Mouse (Mus musculus) stomach, postnatal 0 days (tissue): ENCODE measurements around the gene Map4k4. TPM values are rescaled to one million over a fixed set of nuclear protein-coding genes. Genes with fewer than 3 reads are reported as not detected.

Source experiments
- ATAC-seq: fragments of 200-750 bp; cut with Nextera tagmentation; 2 replicates; pipeline ENCODE4 v1.8.0; 2017; ENCODE audit not compliant: low FRiP score, low TSS enrichment
- DNase-seq: peaks from one replicate; pipeline ENCODE4 v3.0.0-alpha.2; 2016; ENCODE audit warnings: low spot score
- H3K27ac ChIP-seq: fragments of 300-500 bp; sonication (generic); replicated peaks from 2 replicates; pipeline ENCODE4 v1.5.1; 2014; ENCODE audit warnings: mild to moderate bottlenecking, control low read depth
- H3K27me3 ChIP-seq: fragments of 300-500 bp; sonication (generic); 2 replicates; pipeline ENCODE4 v1.6.1; 2014; ENCODE audit warnings: low read length; ENCODE audit not compliant: control insufficient read depth, insufficient read depth
- H3K36me3 ChIP-seq: fragments of 300-500 bp; sonication (generic); 2 replicates; pipeline ENCODE4 v1.6.1; 2014; ENCODE audit warnings: low read length, mixed read lengths; ENCODE audit not compliant: control insufficient read depth, insufficient read depth
- H3K4me1 ChIP-seq: fragments of 300-500 bp; sonication (generic); replicated peaks from 2 replicates; pipeline ENCODE4 v1.6.1; 2014; ENCODE audit warnings: antibody characterized with exemption; ENCODE audit not compliant: control insufficient read depth, insufficient read depth
- H3K4me2 ChIP-seq: fragments of 300-500 bp; sonication (generic); replicated peaks from 2 replicates; pipeline ENCODE4 v1.6.1; 2014; ENCODE audit warnings: low read depth, mild to moderate bottlenecking, control low read depth, moderate library complexity
- H3K4me3 ChIP-seq: fragments of 300-500 bp; sonication (generic); 2 replicates; pipeline ENCODE4 v1.5.1; 2014; ENCODE audit warnings: low read depth, low read length, control low read depth
- H3K9ac ChIP-seq: fragments of 300-500 bp; sonication (generic); 2 replicates; pipeline ENCODE4 v1.6.1; 2014; ENCODE audit warnings: mild to moderate bottlenecking, low read length, control low read depth, mixed read lengths
- H3K9me3 ChIP-seq: fragments of 300-500 bp; sonication (generic); 2 replicates; pipeline ENCODE4 v1.6.1; 2016; ENCODE audit warnings: low read length; ENCODE audit not compliant: control insufficient read depth
- CTCF ChIP-seq: IDR thresholded peaks from 2 replicates; pipeline ENCODE4 v1.5.1; 2016; ENCODE audit warnings: antibody characterized with exemption, low read depth, mild to moderate bottlenecking, moderate library complexity
- EP300 ChIP-seq: optimal IDR thresholded peaks from 2 replicates; pipeline ENCODE3; 2016; ENCODE audit warnings: antibody characterized with exemption
- WGBS: fragments of 180-500 bp; shearing (Covaris S2); extraction: QIAGEN DNeasy Blood & Tissue Kit; methylation state at CpG from one replicate; pipeline ENCODE4 v1.1.7; 2014; 5-methylcytosine and 5-hydroxymethylcytosine counted together
- polyA plus RNA-seq: library from polyadenylated mRNA; unstranded; fragments of >200 nt; fragmentation: Nextera tagmentation; extraction: Ambion mirVana; gene quantifications from 2 replicates; pipeline ENCODE4 v1.2.1, GENCODE M21; 2015

Map4k4 gene
- polyA plus RNA-seq, 1 experiment from 2014 or later: 8.5 TPM

- no peak for DNase-seq
- H3K27me3 ChIP-seq: no peaks in the 10 kb centered on the region
- H3K36me3 ChIP-seq: no peaks in the 10 kb centered on the region
- H3K4me2 ChIP-seq: no peak overlapping the region
- no peak for TF ChIP-seq EP300
- TF ChIP-seq CTCF: no peak
- no peak for ATAC-seq
- H3K4me1 ChIP-seq: peaks cover 8% of the 10 kb centered on the region; the same call in 1 of the 2 replicates
- WGBS: 62% methylated on average over 7 of the region's 7 CpGs
- H3K9me3 ChIP-seq: no peaks in the 10 kb centered on the region
- H3K27ac ChIP-seq: peak overlapping the region; percentile 30; the same call in 1 of the 2 replicates
- no peak overlapping the region for H3K9ac ChIP-seq
- no peak overlapping the region for H3K4me3 ChIP-seq
These were observed 57.3 kb downstream of the Map4k4 start for GRCm38 (mm10) chr1:39957981-39958380.

GRCm38 (mm10) chr1:39960623-39961022 lies 59.9 kb downstream of the Map4k4 start:
- no peaks in the 10 kb centered on the region for H3K36me3 ChIP-seq
- H3K9ac ChIP-seq: no peak overlapping the region
- 88% methylated on average over 1 of the region's 1 CpGs for WGBS
- DNase-seq (no peak), ATAC-seq (no peak)
- no peaks in the 10 kb centered on the region for H3K9me3 ChIP-seq
- no peaks in the 10 kb centered on the region for H3K27me3 ChIP-seq
- no peak overlapping the region for H3K4me3 ChIP-seq
- H3K27ac ChIP-seq: no peak overlapping the region
- peaks cover 10% of the 10 kb centered on the region; the same call in 1 of the 2 replicates for H3K4me1 ChIP-seq
- TF ChIP-seq EP300 (no peak), CTCF (no peak)
- H3K4me2 ChIP-seq: no peak overlapping the region

- Histone ChIP-seq H3K27ac (no peak overlapping the region), H3K4me1 (peaks cover 10% of the 10 kb centered on the region; the same call in 1 of the 2 replicates), H3K27me3 (no peaks in the 10 kb centered on the region), H3K4me3 (no peak overlapping the region), H3K4me2 (no peak overlapping the region), H3K9ac (no peak overlapping the region), H3K36me3 (no peaks in the 10 kb centered on the region), H3K9me3 (no peaks in the 10 kb centered on the region)
- no peak for ATAC-seq
- TF ChIP-seq EP300: no peak
- no peak for TF ChIP-seq CTCF
- no peak for DNase-seq
- WGBS: 76% methylated on average over 6 of the region's 6 CpGs
These were observed 60.4 kb downstream of the Map4k4 start for GRCm38 (mm10) chr1:39961113-39961512.

GRCm38 (mm10) chr1:39962321-39962720 lies 61.6 kb downstream of the Map4k4 start:
- TF ChIP-seq CTCF (no peak), EP300 (no peak)
- H3K9me3 ChIP-seq: no peaks in the 10 kb centered on the region
- no peaks in the 10 kb centered on the region for H3K27me3 ChIP-seq
- H3K4me2 ChIP-seq: no peak overlapping the region
- ATAC-seq (no peak), DNase-seq (no peak)
- no peak overlapping the region for H3K4me3 ChIP-seq
- H3K27ac ChIP-seq: peak overlapping the region; percentile 56; the same call in 1 of the 2 replicates
- H3K36me3 ChIP-seq: no peaks in the 10 kb centered on the region
- WGBS: 65% methylated on average over 4 of the region's 4 CpGs
- peaks cover 5% of the 10 kb centered on the region; the same call in 1 of the 2 replicates for H3K4me1 ChIP-seq
- no peak overlapping the region for H3K9ac ChIP-seq

GRCm38 (mm10) chr1:39962840-39963239 lies 62.1 kb downstream of the Map4k4 start:
- no peaks in the 10 kb centered on the region for H3K9me3 ChIP-seq
- WGBS: 63% methylated on average over 8 of the region's 8 CpGs
- 0 out of 2 replicates have a peak overlapping the region, but pooled peaks have one; percentile 14 for H3K27ac ChIP-seq
- ATAC-seq: peak; percentile 58; the same call in 1 of the 2 replicates
- no peak for DNase-seq
- no peaks in the 10 kb centered on the region for H3K27me3 ChIP-seq
- no peaks in the 10 kb centered on the region for H3K36me3 ChIP-seq
- no peak overlapping the region for H3K4me3 ChIP-seq
- H3K4me2 ChIP-seq: no peak overlapping the region
- peaks cover 4% of the 10 kb centered on the region; the same call in 1 of the 2 replicates for H3K4me1 ChIP-seq
- no peak overlapping the region for H3K9ac ChIP-seq
- no peak for TF ChIP-seq CTCF
- TF ChIP-seq EP300: no peak

GRCm38 (mm10) chr1:39963821-39964220 lies 63.1 kb downstream of the Map4k4 start:
- ATAC-seq: no peak
- H3K36me3 ChIP-seq: no peaks in the 10 kb centered on the region
- H3K27ac ChIP-seq: peak overlapping the region; percentile 13; the same call in 1 of the 2 replicates
- peaks cover 4% of the 10 kb centered on the region; the same call in 1 of the 2 replicates for H3K4me1 ChIP-seq
- DNase-seq: no peak
- no peak overlapping the region for H3K4me2 ChIP-seq
- H3K4me3 ChIP-seq: no peak overlapping the region
- no peak overlapping the region for H3K9ac ChIP-seq
- no peaks in the 10 kb centered on the region for H3K9me3 ChIP-seq
- 58% methylated on average over 3 of the region's 3 CpGs for WGBS
- TF ChIP-seq EP300 (no peak), CTCF (no peak)
- H3K27me3 ChIP-seq: no peaks in the 10 kb centered on the region
